Mouse (Mus musculus): Measurements from ENCODE around the gene Cd300lg.

DNA sequence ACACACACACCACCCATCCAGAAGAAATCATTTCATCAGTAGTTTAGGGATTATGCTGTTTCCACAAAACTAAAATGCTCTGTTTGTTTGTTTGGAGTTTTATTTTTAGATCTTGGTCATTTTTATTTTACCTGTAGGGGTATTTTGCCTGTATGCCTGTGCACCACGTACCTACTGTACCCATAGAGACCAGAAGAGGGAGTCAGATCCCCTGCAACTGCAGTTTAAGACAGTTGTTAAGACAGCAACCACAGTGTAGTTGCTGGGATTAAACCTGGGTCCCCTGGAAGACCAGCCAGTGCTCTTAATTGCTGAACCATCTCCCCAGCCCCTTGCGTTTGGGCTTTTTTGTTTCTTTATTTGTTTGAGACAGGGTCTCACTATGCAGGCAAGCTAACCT lies 27.7 kb downstream of the Cd300lg start:
- TF ChIP-seq CTCF (IDR thresholded peaks at IDR 0.05; ENCODE audit: insufficient read depth, low read length), result no peak
- TF ChIP-seq POLR2A (IDR thresholded peaks at IDR 0.05; ENCODE audit: borderline replicate concordance, extremely low read depth, low read depth, low read length), result no peak

All from lung, adult 2 months (tissue).